Mouse (Mus musculus) midbrain, embryonic 10.5 days (tissue): ENCODE data around the gene Bend5. TPM values are rescaled to one million over a fixed set of nuclear protein-coding genes. Genes with fewer than 3 reads are reported as not detected.

Source experiments
- DNase-seq: peaks from one replicate; pipeline ENCODE4 v3.0.0-alpha.2; 2017; ENCODE audit warnings: low spot score
- H3K27ac ChIP-seq: fragments of 300-500 bp; sonication (generic); replicated peaks from 2 replicates; pipeline ENCODE4 v1.5.1; 2016; ENCODE audit warnings: mild to moderate bottlenecking
- H3K27me3 ChIP-seq: fragments of 300-500 bp; sonication (generic); 2 replicates; pipeline ENCODE4 v1.6.1; 2016; ENCODE audit warnings: low read depth, mild to moderate bottlenecking; ENCODE audit not compliant: poor library complexity, severe bottlenecking
- H3K36me3 ChIP-seq: fragments of 300-500 bp; sonication (generic); 2 replicates; pipeline ENCODE4 v1.6.1; 2016; ENCODE audit warnings: mild to moderate bottlenecking, moderate library complexity
- H3K4me1 ChIP-seq: fragments of 300-500 bp; sonication (generic); 2 replicates; pipeline ENCODE4 v1.6.1; 2016
- H3K4me3 ChIP-seq: fragments of 300-500 bp; sonication (generic); 2 replicates; pipeline ENCODE4 v1.5.1; 2016; ENCODE audit warnings: mild to moderate bottlenecking, moderate library complexity
- H3K9me3 ChIP-seq: fragments of 300-500 bp; sonication (generic); replicated peaks from 2 replicates; pipeline ENCODE4 v1.6.1; 2016; ENCODE audit warnings: mild to moderate bottlenecking
- WGBS: fragments of 180-500 bp; shearing (Covaris S2); methylation state at CpG from one replicate; pipeline ENCODE4 v1.1.7; 2016; 5-methylcytosine and 5-hydroxymethylcytosine counted together
- polyA plus RNA-seq: library from polyadenylated mRNA; unstranded; fragments of >200 nt; fragmentation: Nextera tagmentation; extraction: Ambion mirVana; gene quantifications from 2 replicates; pipeline ENCODE4 v1.2.1, GENCODE M21; 2016

The Bend5 gene
- polyA plus RNA-seq, 1 experiment from 2014 or later = 26.3 TPM

DNA sequence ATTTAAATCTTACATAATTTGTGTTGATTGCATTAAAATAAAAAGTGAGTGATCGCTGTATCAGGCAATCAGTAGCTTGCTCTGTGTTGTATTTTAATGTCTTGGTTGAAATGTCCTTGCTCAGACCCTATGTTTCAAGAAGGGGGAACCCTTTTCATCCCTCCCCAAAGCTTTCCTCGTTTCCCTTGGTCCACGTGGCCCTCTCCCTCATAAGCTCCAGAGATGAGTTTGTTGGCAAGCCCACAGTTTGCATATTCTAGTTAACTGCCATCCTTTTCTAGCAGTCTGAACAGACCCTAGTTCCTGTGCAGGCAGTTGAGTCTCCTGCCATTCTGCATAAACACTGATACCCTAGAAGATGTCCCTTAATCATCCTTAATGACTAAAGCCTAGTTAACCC lies 33.1 kb downstream of the Bend5 start:
- peaks cover 60% of the 10 kb centered on the region for H3K36me3 ChIP-seq
- DNase-seq = no peak
- 90% methylated on average over 3 of the region's 3 CpGs for WGBS

DNA sequence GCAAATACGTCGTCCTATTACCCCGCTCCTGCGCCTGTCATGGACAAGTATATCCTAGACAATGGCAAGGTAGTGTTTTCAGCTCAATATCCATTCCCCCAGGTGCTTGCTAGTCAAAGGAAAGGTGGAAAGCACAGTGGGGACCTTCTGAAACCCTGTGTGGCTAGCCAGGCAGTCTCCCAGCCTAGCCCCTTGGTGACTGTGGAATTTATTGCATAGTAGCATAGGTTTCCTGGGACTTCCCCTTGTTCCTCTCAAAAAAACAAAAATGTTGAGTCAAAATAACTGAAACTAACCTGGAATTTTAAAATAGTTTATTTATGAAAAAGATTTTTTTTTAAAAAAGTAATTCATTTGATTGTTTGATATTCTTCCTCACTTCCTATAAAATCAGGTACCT lies 33.8 kb downstream of the Bend5 start:
- no peak overlapping the region for H3K27ac ChIP-seq
- H3K27me3 ChIP-seq = peaks cover 28% of the 10 kb centered on the region
- WGBS = 98% methylated on average over 4 of the region's 4 CpGs
- H3K36me3 ChIP-seq = peaks cover 60% of the 10 kb centered on the region
- no peaks in the 10 kb centered on the region for H3K9me3 ChIP-seq
- H3K4me1 ChIP-seq = peaks cover 16% of the 10 kb centered on the region
- H3K4me3 ChIP-seq = no peak overlapping the region
- DNase-seq = no peak

More for the DNA sequence above, 33.1 kb downstream of the Bend5 start:
- peaks cover 32% of the 10 kb centered on the region for H3K27me3 ChIP-seq
- H3K27ac ChIP-seq = no peak overlapping the region
- no peaks in the 10 kb centered on the region for H3K9me3 ChIP-seq
- no peak overlapping the region for H3K4me3 ChIP-seq
- H3K4me1 ChIP-seq = peaks cover 23% of the 10 kb centered on the region

DNA sequence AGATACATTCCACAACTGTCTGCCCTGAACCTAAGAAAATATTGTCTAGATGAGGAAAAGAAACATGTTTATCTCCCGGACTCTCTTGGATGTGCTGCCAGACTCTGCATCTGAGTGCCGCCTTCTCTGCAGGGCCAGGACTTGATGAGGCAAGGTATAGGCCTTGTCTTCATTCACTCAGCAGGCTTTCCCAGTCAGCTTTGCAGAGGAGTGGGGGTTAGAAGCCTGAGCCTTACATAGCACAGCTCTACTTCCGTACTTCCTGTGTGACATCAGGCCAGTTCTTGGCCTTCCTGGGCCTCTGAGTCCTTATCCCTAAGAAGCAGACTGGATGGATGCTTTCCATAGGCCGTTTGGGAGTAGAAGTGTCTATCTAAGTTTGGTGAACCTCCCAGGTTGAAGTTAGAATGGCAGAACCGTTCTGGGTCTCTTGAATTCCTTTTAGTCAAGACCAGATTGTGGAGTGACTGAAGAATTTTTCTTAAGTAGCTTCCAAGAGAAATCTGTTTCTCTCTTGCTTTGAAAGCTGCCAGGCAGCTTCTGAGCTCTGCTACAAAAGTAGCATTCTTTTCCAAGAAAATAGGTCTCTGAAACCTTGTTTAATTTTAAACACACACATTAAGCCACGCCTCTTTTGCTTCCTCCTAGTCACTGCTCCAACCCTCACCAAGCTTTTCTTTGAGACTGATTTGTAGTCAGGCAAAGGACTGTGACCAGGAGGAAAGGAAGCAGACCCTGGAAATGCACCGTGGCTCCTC lies 34.8 kb downstream of the Bend5 start:
- DNase-seq = no peak
- Histone ChIP-seq H3K4me3 (no peak overlapping the region), H3K9me3 (no peaks in the 10 kb centered on the region), H3K27me3 (peaks cover 28% of the 10 kb centered on the region), H3K36me3 (peaks cover 70% of the 10 kb centered on the region), H3K27ac (no peak overlapping the region), H3K4me1 (peaks cover 6% of the 10 kb centered on the region)
- 74% methylated on average over 7 of the region's 7 CpGs for WGBS

DNA sequence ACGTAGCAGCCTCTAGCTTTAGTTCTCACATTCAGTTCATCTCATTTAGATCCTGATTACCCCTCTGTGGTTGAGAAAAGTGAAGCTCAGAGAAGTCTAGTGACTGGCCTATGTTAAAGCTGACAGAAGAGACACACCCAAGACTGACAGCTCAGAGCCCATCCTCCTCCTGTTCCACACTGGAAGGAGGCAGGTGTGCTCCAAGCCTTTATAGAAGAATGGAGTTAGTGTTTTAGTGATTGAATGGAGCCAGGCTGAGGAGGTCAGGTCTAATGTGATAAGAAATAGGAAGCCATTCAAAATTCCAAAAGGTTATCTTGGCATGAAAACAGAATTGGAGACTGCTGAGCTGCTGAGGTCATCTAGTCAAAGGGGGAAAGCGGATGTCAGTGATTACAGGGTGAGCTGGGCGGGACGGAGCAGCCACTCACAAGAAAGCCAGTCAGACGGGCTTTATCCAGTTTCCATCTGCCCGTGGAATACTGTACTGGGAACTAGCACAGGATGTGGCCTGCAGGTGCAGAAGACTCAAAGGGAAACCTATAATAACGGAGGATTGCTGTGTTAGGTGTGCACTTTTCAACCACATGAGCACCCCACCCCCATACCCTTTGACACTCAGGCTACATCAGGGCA lies 36.6 kb downstream of the Bend5 start:
- DNase-seq = no peak
- 91% methylated on average over 7 of the region's 7 CpGs for WGBS
- Histone ChIP-seq H3K36me3 (peaks cover 79% of the 10 kb centered on the region), H3K4me3 (no peak overlapping the region), H3K27ac (no peak overlapping the region), H3K9me3 (no peaks in the 10 kb centered on the region), H3K27me3 (peaks cover 17% of the 10 kb centered on the region), H3K4me1 (no peaks in the 10 kb centered on the region)

- H3K4me3 ChIP-seq = no peak overlapping the region
- peaks cover 78% of the 10 kb centered on the region for H3K36me3 ChIP-seq
- no peak for DNase-seq
- no peak overlapping the region for H3K27ac ChIP-seq
- H3K27me3 ChIP-seq = peaks cover 9% of the 10 kb centered on the region; the same call in 1 of the 2 replicates
- H3K9me3 ChIP-seq = no peaks in the 10 kb centered on the region
- WGBS = 95% methylated on average over 5 of the region's 5 CpGs
- no peaks in the 10 kb centered on the region for H3K4me1 ChIP-seq
These were observed 37.4 kb downstream of the Bend5 start for GRCm38 (mm10) chr4:111452192-111452591.

- DNase-seq = no peak
- Histone ChIP-seq H3K4me1 (no peaks in the 10 kb centered on the region), H3K4me3 (no peak overlapping the region), H3K27ac (no peak overlapping the region), H3K36me3 (peaks cover 79% of the 10 kb centered on the region), H3K9me3 (no peaks in the 10 kb centered on the region), H3K27me3 (no peaks in the 10 kb centered on the region)
- 89% methylated on average over 3 of the region's 3 CpGs for WGBS
These were observed 38.5 kb downstream of the Bend5 start for GRCm38 (mm10) chr4:111453275-111453674.

DNA sequence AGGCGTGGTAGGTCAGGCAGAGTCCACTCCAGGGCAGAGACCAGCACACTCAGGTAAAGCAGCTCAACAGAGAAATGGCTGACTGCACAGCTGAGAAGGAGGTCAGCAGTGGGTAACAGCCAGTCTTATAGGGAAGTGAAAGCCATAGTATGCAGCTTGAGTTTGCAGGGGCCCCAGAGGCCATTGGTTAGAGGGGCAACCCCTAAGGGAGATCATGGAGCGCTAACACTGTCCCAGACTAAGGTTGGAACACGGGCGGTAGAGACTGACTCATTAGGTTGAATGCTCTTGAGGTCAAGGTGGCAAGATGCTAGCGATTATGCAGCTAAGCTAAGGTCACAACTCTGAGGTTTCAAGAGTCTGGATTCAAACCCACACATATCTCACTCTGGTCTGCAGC lies 40.8 kb downstream of the Bend5 start:
- Histone ChIP-seq H3K4me1 (no peaks in the 10 kb centered on the region), H3K9me3 (no peaks in the 10 kb centered on the region), H3K27ac (no peak overlapping the region), H3K27me3 (no peaks in the 10 kb centered on the region), H3K4me3 (no peak overlapping the region), H3K36me3 (peaks cover 82% of the 10 kb centered on the region)
- no peak for DNase-seq
- 91% methylated on average over 5 of the region's 5 CpGs for WGBS

DNA sequence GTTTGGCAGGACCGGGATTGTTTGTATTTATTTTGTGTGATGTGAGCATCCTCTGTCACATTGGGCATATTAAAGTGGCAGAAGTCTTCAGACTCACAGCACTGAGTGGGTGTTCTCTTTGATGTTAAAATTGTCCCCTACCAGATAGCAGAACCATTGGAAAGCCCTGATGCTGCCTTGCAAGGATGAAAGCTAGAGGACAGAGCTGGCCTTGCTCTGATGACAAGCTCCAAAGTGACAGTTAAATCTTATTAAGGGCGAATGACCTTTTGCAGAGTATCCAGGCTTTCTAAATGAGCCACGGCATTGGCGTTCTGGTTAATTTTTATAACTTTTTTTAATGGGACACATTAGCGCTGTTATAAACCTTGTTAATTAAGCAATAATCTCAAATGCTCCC lies 42.8 kb downstream of the Bend5 start:
- 89% methylated on average over 5 of the region's 5 CpGs for WGBS
- Histone ChIP-seq H3K9me3 (no peaks in the 10 kb centered on the region), H3K27ac (no peak overlapping the region), H3K27me3 (no peaks in the 10 kb centered on the region), H3K36me3 (peaks cover 74% of the 10 kb centered on the region), H3K4me1 (no peaks in the 10 kb centered on the region), H3K4me3 (no peak overlapping the region)
- DNase-seq = no peak

DNA sequence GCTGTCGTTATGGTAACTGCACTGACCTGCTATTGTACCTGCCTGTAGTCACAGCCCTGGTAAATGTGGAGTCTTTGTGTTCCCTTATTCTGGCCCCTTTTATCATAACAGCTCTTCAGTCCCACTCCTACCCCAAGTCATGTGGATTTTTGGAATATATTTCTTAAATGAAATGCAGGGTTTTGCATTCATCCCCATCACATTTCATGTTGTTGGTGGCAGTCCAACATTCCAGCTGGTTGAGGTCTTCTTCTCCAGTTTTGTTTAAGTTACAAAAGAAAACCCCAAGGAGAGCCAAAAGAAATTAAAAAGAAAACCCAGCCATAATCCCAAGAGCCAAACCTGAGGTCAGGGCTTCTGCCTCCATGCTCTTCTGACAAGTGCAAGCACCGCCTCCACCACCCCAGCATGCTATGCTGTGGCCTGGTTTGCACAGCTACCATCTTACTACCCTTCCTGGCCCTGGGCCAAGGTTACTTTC lies 52.5 kb downstream of the Bend5 start:
- Histone ChIP-seq H3K4me3 (no peak overlapping the region), H3K36me3 (no peaks in the 10 kb centered on the region), H3K9me3 (no peaks in the 10 kb centered on the region), H3K27me3 (no peaks in the 10 kb centered on the region; the same call in 1 of the 2 replicates), H3K4me1 (no peaks in the 10 kb centered on the region), H3K27ac (no peak overlapping the region)
- WGBS = 88% methylated on average over 2 of the region's 2 CpGs
- no peak for DNase-seq

DNA sequence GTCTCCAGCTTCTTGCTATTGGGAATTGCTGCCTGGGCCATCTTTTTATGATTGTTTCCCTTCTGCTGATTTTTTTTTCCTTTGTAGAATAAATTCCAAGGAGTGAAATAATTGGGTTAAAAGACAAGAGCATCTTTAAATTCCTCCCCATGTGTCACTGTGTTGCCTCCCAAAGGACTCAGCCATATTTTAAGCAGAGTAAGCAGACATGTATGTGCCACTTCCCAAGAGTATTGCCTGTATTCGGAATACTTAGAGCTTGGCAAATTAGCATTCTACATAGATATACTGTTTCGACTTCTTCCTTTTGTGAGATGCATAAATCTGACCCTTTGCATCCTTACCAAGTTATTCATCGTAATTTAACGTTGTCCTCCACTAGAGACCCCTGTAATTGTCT lies 53.0 kb downstream of the Bend5 start:
- Histone ChIP-seq H3K9me3 (no peaks in the 10 kb centered on the region), H3K27me3 (no peaks in the 10 kb centered on the region; the same call in 1 of the 2 replicates), H3K36me3 (no peaks in the 10 kb centered on the region), H3K4me3 (no peak overlapping the region), H3K27ac (no peak overlapping the region), H3K4me1 (no peaks in the 10 kb centered on the region)
- DNase-seq = no peak
- WGBS = 85% methylated on average over 4 of the region's 4 CpGs

- WGBS = 85% methylated on average over 2 of the region's 2 CpGs
- Histone ChIP-seq H3K36me3 (no peaks in the 10 kb centered on the region), H3K27ac (no peak overlapping the region), H3K4me1 (0 out of 2 replicates have a peak, but pooled peaks cover 4% of the 10 kb centered on the region), H3K9me3 (no peaks in the 10 kb centered on the region), H3K4me3 (no peak overlapping the region), H3K27me3 (no peaks in the 10 kb centered on the region; the same call in 1 of the 2 replicates)
- no peak for DNase-seq
These were observed 55.0 kb downstream of the Bend5 start for GRCm38 (mm10) chr4:111469847-111470246.

DNA sequence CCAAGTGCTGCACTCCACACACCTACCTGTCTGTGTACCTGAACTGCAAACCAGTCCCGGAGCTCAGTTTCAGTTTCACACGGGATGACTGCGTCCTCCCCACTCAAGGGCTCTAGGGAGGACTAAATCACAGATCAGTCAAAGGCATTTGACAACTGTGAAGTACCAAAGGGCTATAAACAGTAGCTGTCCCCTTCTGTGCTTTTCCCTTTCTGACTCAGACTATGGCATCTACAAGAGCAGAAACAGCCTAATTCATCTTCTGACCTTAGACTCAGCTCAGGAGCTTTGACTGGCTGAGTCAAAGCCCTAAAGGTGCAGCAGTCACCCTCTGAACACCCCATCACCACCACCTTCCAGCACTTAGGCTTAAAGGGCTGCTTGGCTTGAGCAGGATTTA lies 56.9 kb downstream of the Bend5 start:
- DNase-seq = no peak
- H3K27ac ChIP-seq = no peak overlapping the region
- H3K9me3 ChIP-seq = no peaks in the 10 kb centered on the region
- H3K4me1 ChIP-seq = peaks cover 10% of the 10 kb centered on the region
- H3K36me3 ChIP-seq = no peaks in the 10 kb centered on the region
- whole genome bisulfite sequencing = 92% methylated on average over 3 of the region's 3 CpGs
- no peak overlapping the region for H3K4me3 ChIP-seq
- H3K27me3 ChIP-seq = peaks cover 8% of the 10 kb centered on the region; the same call in 1 of the 2 replicates

DNA sequence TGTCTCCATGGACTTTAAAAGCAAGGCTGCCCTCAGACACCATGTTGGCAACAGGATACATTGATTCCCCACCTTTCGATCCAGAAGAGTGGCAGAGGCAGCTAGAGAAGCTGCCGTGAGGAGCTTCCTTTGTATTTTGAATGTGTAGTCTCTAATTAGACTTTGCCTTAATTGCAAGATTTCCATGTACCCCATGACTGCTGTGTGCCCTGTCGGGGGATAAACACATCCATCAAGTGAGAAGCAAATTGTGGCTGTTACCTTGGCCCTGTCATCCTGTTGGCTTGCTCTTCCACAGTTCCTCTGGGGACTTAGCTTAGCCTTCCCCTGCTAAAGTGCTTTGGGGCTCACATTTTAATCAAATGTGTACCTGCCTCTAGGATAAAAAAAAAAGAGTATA lies 57.7 kb downstream of the Bend5 start:
- H3K36me3 ChIP-seq = no peaks in the 10 kb centered on the region
- no peak overlapping the region for H3K4me3 ChIP-seq
- WGBS = 85% methylated on average over 3 of the region's 3 CpGs
- DNase-seq = no peak
- H3K9me3 ChIP-seq = no peaks in the 10 kb centered on the region
- peaks cover 13% of the 10 kb centered on the region; the same call in 1 of the 2 replicates for H3K27me3 ChIP-seq
- H3K4me1 ChIP-seq = peaks cover 11% of the 10 kb centered on the region
- H3K27ac ChIP-seq = no peak overlapping the region
